Mouse (Mus musculus): ENCODE measurements at regions not wholly inside any gene's neighbourhood (a gene's known extent, or its start where the extent isn't known, plus 50 kb on each side); places are given as distances from the start of the nearest gene placed in this dataset.

GRCm38 (mm10) chr2:172796955-172797354 lies 143.2 kb downstream of the Bmp7 start:
- TF ChIP-seq CTCF (IDR thresholded peaks at IDR 0.05) (no peak), POLR2A (IDR thresholded peaks at IDR 0.05; ENCODE audit: insufficient read depth, low read depth, low read length) (no peak)
